Mouse (Mus musculus): ENCODE measurements around the gene Sema4b.
A peak's percentile ranks its signal among the peaks of the same experiment; 100 is the strongest.

Sema4b gene

GRCm38 (mm10) chr7:80198863-80199262, 12.2 kb downstream of the Sema4b start:
- no peak for DNase-seq

- no peak for DNase-seq
These were observed 12.6 kb downstream of the Sema4b start for GRCm38 (mm10) chr7:80199286-80199685.

GRCm38 (mm10) chr7:80199851-80200587, 13.4 kb downstream of the Sema4b start:
- no peak for DNase-seq

- no peak for DNase-seq
These were observed 13.9 kb downstream of the Sema4b start for GRCm38 (mm10) chr7:80200588-80200945.

- no peak for DNase-seq
These were observed 14.4 kb downstream of the Sema4b start for GRCm38 (mm10) chr7:80200963-80201539.

GRCm38 (mm10) chr7:80201888-80202540, 15.4 kb downstream of the Sema4b start:
- DNase-seq = no peak

- no peak for DNase-seq
These were observed 16.3 kb downstream of the Sema4b start for GRCm38 (mm10) chr7:80202961-80203360.

GRCm38 (mm10) chr7:80203638-80204096, 17.0 kb downstream of the Sema4b start:
- DNase-seq = no peak

- peak; percentile 39 for DNase-seq
These were observed 17.7 kb downstream of the Sema4b start for GRCm38 (mm10) chr7:80204362-80204761.

- DNase-seq = peak; percentile 62
These were observed 18.3 kb downstream of the Sema4b start for GRCm38 (mm10) chr7:80204961-80205360.

- DNase-seq = no peak
These were observed 19.3 kb downstream of the Sema4b start for GRCm38 (mm10) chr7:80205705-80206589.

- peak; percentile 46 for DNase-seq
These were observed 20.7 kb downstream of the Sema4b start for GRCm38 (mm10) chr7:80207314-80207731.

- no peak for DNase-seq
These were observed 21.5 kb downstream of the Sema4b start for GRCm38 (mm10) chr7:80208026-80208642.

- no peak for DNase-seq
These were observed 22.2 kb downstream of the Sema4b start for GRCm38 (mm10) chr7:80208738-80209430.

GRCm38 (mm10) chr7:80209669-80210068, 23.0 kb downstream of the Sema4b start:
- peak; percentile 78 for DNase-seq

GRCm38 (mm10) chr7:80210982-80211381, 24.3 kb downstream of the Sema4b start:
- no peak for DNase-seq

GRCm38 (mm10) chr7:80213604-80214003, 27.0 kb downstream of the Sema4b start:
- no peak for DNase-seq

- DNase-seq = no peak
These were observed 27.8 kb downstream of the Sema4b start for GRCm38 (mm10) chr7:80214459-80214858.

GRCm38 (mm10) chr7:80215398-80215797, 28.8 kb downstream of the Sema4b start:
- peak; percentile 89 for DNase-seq

- no peak for DNase-seq
These were observed 29.9 kb downstream of the Sema4b start for GRCm38 (mm10) chr7:80216566-80216965.

- DNase-seq = no peak
These were observed 32.0 kb downstream of the Sema4b start for GRCm38 (mm10) chr7:80218666-80219065.

Measured in thymus, postnatal 14 days (tissue).